Mouse (Mus musculus) stomach, postnatal 0 days (tissue): ENCODE data around the gene Prdm1.

Experiments
- CTCF ChIP-seq: IDR thresholded peaks from 2 replicates; pipeline ENCODE4 v1.5.1; 2016; ENCODE audit warnings: antibody characterized with exemption, low read depth, mild to moderate bottlenecking, moderate library complexity
- EP300 ChIP-seq: optimal IDR thresholded peaks from 2 replicates; pipeline ENCODE3; 2016; ENCODE audit warnings: antibody characterized with exemption

DNA sequence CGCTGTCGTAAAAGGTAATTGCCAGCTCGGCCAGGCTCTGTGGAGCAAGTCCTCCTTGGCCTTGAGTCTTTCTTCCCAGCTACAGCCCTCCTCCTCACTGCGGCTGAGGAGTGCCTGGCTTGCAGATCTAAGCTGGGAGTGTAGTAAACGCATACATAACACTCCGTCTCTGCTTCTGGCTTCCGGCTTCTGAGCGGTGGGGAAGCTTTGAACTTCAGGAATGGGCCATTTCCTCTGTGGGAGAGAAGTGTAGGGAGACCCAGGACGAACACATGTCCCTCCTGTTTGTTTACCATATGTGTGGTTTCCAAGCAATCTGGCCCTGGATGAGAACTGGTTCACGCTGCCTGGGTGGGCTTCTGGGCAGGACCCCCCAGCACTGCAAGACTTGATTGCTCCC lies 119.2 kb downstream of the Prdm1 start:
- TF ChIP-seq CTCF (no peak), EP300 (no peak)
